Mouse (Mus musculus) cerebellum, postnatal 36 days (tissue): ENCODE data around the gene Olfr77.

Experiments used
- DNase-seq, 2 experiments: peaks; one replicate each; pipeline ENCODE4 v3.0.0; 2021 to 2022; ENCODE audit warnings: mixed read lengths in 2 of 2

Olfr77 gene

GRCm38 (mm10) chr9:19916565-19916964 is at the start of gene Olfr77:
Olfr77 (plus strand) TSS chr9:19916865.
- no peak for DNase-seq

GRCm38 (mm10) chr9:19887904-19888303 is 28.8 kb upstream of the Olfr77 start, which contains the start of gene Olfr862:
Olfr862 (minus strand) TSS chr9:19888004.
- DNase-seq: no peak

- DNase-seq: no peak
These were observed 5.5 kb upstream of the Olfr77 start for GRCm38 (mm10) chr9:19911170-19911569.
